Mouse (Mus musculus) lung, postnatal 0 days (tissue): ENCODE measurements around the gene Avpi1.

Experiments
- CTCF ChIP-seq: IDR thresholded peaks from 2 replicates; pipeline ENCODE4 v1.5.1; 2016; ENCODE audit warnings: antibody characterized with exemption, mild to moderate bottlenecking
- EP300 ChIP-seq: IDR thresholded peaks from 2 replicates; pipeline ENCODE4 v1.6.1; 2016; ENCODE audit warnings: antibody characterized with exemption, mild to moderate bottlenecking, control low read depth

GRCm38 (mm10) chr19:42128787-42129508 is at the start of gene Avpi1:
- no peak for TF ChIP-seq CTCF
- TF ChIP-seq EP300: peak; percentile 95
